Mouse (Mus musculus) lung, embryonic 14.5 days (tissue): ENCODE data around the gene Lrp5. TPM values are rescaled to one million over a fixed set of nuclear protein-coding genes. Genes with fewer than 3 reads are reported as not detected.

Experiments used
- ATAC-seq: fragments of 200-750 bp; cut with Nextera tagmentation; 2 replicates; pipeline ENCODE4 v1.8.0; 2017; ENCODE audit warnings: mild to moderate bottlenecking, moderate TSS enrichment, moderate library complexity; ENCODE audit not compliant: insufficient read depth
- DNase-seq: peaks from one replicate; pipeline ENCODE4 v3.0.0-alpha.2; 2015
- H3K27ac ChIP-seq: fragments of 300-500 bp; sonication (generic); 2 replicates; pipeline ENCODE4 v1.5.1; 2014; ENCODE audit warnings: low read depth, mild to moderate bottlenecking, moderate library complexity
- H3K27me3 ChIP-seq: fragments of 300-500 bp; sonication (generic); 2 replicates; pipeline ENCODE4 v1.6.1; 2014; ENCODE audit warnings: low read length, control low read depth; ENCODE audit not compliant: insufficient read depth
- H3K36me3 ChIP-seq: fragments of 300-500 bp; sonication (generic); 2 replicates; pipeline ENCODE4 v1.6.1; 2014; ENCODE audit warnings: control low read depth; ENCODE audit not compliant: insufficient read depth
- H3K4me1 ChIP-seq: fragments of 300-500 bp; sonication (generic); 2 replicates; pipeline ENCODE4 v1.6.1; 2014; ENCODE audit warnings: antibody characterized with exemption, control low read depth; ENCODE audit not compliant: insufficient read depth
- H3K4me2 ChIP-seq: fragments of 300-500 bp; sonication (generic); 2 replicates; pipeline ENCODE4 v1.6.1; 2014; ENCODE audit warnings: mild to moderate bottlenecking
- H3K4me3 ChIP-seq: fragments of 300-500 bp; sonication (generic); 2 replicates; pipeline ENCODE4 v1.5.1; 2014; ENCODE audit warnings: low read depth, low read length
- H3K9ac ChIP-seq: fragments of 300-500 bp; sonication (generic); 2 replicates; pipeline ENCODE4 v1.6.1; 2014
- H3K9me3 ChIP-seq: fragments of 300-500 bp; sonication (generic); 2 replicates; pipeline ENCODE4 v1.6.1; 2016; ENCODE audit warnings: low read depth, low read length, control low read depth
- CTCF ChIP-seq: IDR thresholded peaks from 2 replicates; pipeline ENCODE4 v1.5.1; 2016; ENCODE audit warnings: antibody characterized with exemption, low read depth
- WGBS: fragments of 180-500 bp; shearing (Covaris S2); extraction: QIAGEN DNeasy Blood & Tissue Kit; methylation state at CpG from one replicate; pipeline ENCODE4 v1.1.7; 2014; 5-methylcytosine and 5-hydroxymethylcytosine counted together
- polyA plus RNA-seq: library from polyadenylated mRNA; unstranded; fragments of >200 nt; fragmentation: Nextera tagmentation; extraction: Ambion mirVana; gene quantifications from 2 replicates; pipeline ENCODE4 v1.2.1, GENCODE M21; 2014

The Lrp5 gene
- polyA plus RNA-seq, 1 experiment from 2014 or later, result 11.4 TPM

DNA sequence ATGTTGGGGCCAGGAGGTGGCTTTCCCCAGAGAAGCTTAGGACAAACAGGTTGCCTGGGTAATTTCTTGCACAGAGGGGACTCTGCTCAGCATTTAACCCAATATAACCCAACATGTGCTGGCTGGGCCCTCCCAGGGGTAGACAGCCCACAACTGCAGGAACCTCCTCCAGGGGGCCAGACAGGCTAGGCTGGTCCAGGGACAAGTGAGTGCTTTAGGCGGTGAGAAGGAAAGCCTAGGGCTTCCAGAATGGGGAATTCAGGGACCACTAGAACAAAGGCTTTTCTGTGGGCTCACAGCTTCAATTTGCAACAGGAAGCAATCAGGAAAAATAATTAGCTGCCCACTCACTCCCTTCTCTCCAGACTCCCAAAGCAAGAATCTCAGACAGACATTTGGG lies 1.9 kb downstream of the Lrp5 start:
- peak overlapping the region; percentile 98 for H3K9ac ChIP-seq
- H3K27ac ChIP-seq, result peak overlapping the region; percentile 87
- ATAC-seq, result no peak
- peak overlapping the region; percentile 98 for H3K4me2 ChIP-seq
- no peak for DNase-seq
- peak; percentile 29; the same call in 1 of the 2 replicates for TF ChIP-seq CTCF
- WGBS, result 28% methylated on average over 1 of the region's 1 CpGs
- H3K9me3 ChIP-seq, result no peaks in the 10 kb centered on the region
- peak overlapping the region; percentile 98 for H3K4me3 ChIP-seq
- peaks cover 33% of the 10 kb centered on the region for H3K4me1 ChIP-seq
- H3K36me3 ChIP-seq, result no peaks in the 10 kb centered on the region
- H3K27me3 ChIP-seq, result no peaks in the 10 kb centered on the region

- Histone ChIP-seq H3K9me3 (no peaks in the 10 kb centered on the region), H3K4me3 (no peak overlapping the region), H3K27ac (peak overlapping the region; percentile 89), H3K4me1 (peaks cover 25% of the 10 kb centered on the region), H3K4me2 (peak overlapping the region; percentile 41), H3K36me3 (no peaks in the 10 kb centered on the region), H3K27me3 (no peaks in the 10 kb centered on the region), H3K9ac (peak overlapping the region; percentile 3; the same call in 1 of the 2 replicates)
- peak; percentile 90 for ATAC-seq
- no peak for TF ChIP-seq CTCF
- peak; percentile 91 for DNase-seq
- WGBS, result 23% methylated on average over 13 of the region's 13 CpGs
Measured at GRCm38 (mm10) chr19:3681310-3681934, 4.9 kb downstream of the Lrp5 start.

DNA sequence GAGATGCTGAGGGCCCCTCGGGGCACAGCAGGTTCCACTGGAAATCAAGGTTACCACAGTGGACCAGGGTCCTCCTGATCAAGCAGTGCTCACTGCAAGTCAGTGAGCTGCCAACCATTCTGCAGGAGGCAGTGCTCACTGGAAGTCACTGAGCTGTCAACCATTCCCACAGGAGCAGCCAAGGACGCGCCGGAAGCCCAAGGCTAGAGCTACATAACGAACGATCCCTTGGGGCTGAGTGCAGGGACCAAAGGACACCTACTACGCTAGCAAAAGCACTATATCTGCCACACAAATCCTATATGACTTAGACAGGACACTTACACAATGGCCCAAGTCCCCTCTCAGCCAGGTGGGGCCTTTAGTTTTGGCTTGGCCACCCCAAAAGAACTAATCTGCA lies 5.6 kb downstream of the Lrp5 start:
- DNase-seq (peak; percentile 38), ATAC-seq (no peak)

DNA sequence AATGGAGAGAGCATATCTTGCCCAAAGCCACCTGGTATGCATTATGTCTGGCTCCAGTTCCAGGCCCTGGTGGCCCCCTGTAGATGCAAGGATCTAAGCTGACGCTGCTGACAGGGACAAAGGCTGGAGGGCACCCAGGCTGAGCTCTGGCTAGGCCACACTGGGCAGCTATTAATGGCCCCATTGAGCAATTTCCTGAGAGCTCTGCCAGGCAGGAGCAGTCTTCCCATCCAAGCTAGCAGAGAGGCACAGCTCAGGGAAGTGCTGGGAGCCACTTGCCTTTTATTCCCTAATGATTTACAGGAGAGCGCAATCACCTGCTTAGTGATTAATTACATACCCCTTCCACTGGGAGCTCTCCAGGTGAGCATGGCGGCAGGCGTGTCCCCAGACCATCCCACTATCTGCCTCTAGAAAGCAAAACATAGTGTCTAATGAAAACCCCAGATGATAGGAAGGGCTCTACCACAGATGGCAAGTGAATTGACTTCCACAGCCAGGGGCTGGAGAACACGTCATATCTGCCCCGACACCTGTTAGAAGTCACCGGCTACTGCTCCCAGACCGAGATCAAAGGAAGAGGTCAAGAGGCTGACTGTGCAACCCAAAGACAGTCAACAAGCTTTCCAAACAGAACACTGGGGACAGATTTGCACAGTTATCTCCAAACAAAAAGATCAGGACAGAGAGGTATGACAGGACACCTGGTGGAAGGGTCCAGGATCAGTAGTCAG lies 12.1 kb downstream of the Lrp5 start:
- Histone ChIP-seq H3K4me3 (no peak overlapping the region), H3K27me3 (no peaks in the 10 kb centered on the region), H3K27ac (0 out of 2 replicates have a peak overlapping the region, but pooled peaks have one; percentile 12), H3K4me2 (no peak overlapping the region), H3K9ac (no peak overlapping the region), H3K4me1 (peaks cover 8% of the 10 kb centered on the region; the same call in 1 of the 2 replicates), H3K9me3 (peaks cover 6% of the 10 kb centered on the region; the same call in 1 of the 2 replicates), H3K36me3 (peaks cover 18% of the 10 kb centered on the region; the same call in 1 of the 2 replicates)
- ATAC-seq (no peak), DNase-seq (no peak)
- WGBS, result 68% methylated on average over 8 of the region's 8 CpGs
- no peak for TF ChIP-seq CTCF

More for the DNA sequence above, 5.6 kb downstream of the Lrp5 start:
- Histone ChIP-seq H3K9me3 (no peaks in the 10 kb centered on the region), H3K4me3 (no peak overlapping the region), H3K36me3 (no peaks in the 10 kb centered on the region), H3K27ac (peak overlapping the region; percentile 89), H3K9ac (no peak overlapping the region; the same call in 1 of the 2 replicates), H3K4me2 (peak overlapping the region; percentile 41), H3K27me3 (no peaks in the 10 kb centered on the region), H3K4me1 (peaks cover 25% of the 10 kb centered on the region)
- TF ChIP-seq CTCF, result no peak
- 65% methylated on average over 7 of the region's 7 CpGs for WGBS

DNA sequence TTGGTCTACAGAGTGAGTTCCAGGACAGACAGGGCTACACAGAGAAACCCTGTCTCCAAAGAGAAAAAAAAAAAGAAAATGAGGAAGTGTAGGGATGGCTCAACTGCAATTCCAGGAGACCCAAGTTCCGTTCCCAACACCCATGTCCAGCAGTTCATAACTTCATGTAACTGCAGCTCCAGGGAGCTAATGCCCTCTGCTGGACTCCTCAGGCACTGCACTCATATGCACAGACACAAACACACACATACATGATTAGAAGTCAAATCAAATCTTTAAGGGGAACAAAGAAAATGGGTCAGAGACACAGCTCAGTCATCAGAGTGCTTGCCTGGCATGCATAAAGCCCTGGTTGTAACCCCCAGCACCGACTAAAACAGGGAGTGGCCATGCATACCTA lies 13.2 kb downstream of the Lrp5 start:
- no peak overlapping the region for H3K27ac ChIP-seq
- H3K27me3 ChIP-seq, result no peaks in the 10 kb centered on the region
- H3K4me2 ChIP-seq, result no peak overlapping the region
- no peak for DNase-seq
- ATAC-seq, result no peak
- H3K4me3 ChIP-seq, result no peak overlapping the region
- peaks cover 6% of the 10 kb centered on the region; the same call in 1 of the 2 replicates for H3K9me3 ChIP-seq
- peaks cover 18% of the 10 kb centered on the region; the same call in 1 of the 2 replicates for H3K36me3 ChIP-seq
- WGBS, result 97% methylated on average over 2 of the region's 2 CpGs
- H3K4me1 ChIP-seq, result peaks cover 17% of the 10 kb centered on the region; the same call in 1 of the 2 replicates
- peak; percentile 48 for TF ChIP-seq CTCF
- no peak overlapping the region for H3K9ac ChIP-seq

- H3K4me1 ChIP-seq, result peaks cover 25% of the 10 kb centered on the region
- peaks cover 18% of the 10 kb centered on the region; the same call in 1 of the 2 replicates for H3K36me3 ChIP-seq
- no peak overlapping the region for H3K4me3 ChIP-seq
- peaks cover 6% of the 10 kb centered on the region; the same call in 1 of the 2 replicates for H3K9me3 ChIP-seq
- peak; percentile 45; the same call in 1 of the 2 replicates for ATAC-seq
- H3K27me3 ChIP-seq, result no peaks in the 10 kb centered on the region
- 44% methylated on average over 13 of the region's 13 CpGs for WGBS
- peak overlapping the region; percentile 76 for H3K27ac ChIP-seq
- TF ChIP-seq CTCF, result no peak; the same call in 1 of the 2 replicates
- peak; percentile 68 for DNase-seq
- peak overlapping the region; percentile 26; the same call in 1 of the 2 replicates for H3K9ac ChIP-seq
- peak overlapping the region; percentile 21; the same call in 1 of the 2 replicates for H3K4me2 ChIP-seq
Measured at GRCm38 (mm10) chr19:3669100-3669499, 17.3 kb downstream of the Lrp5 start.

GRCm38 (mm10) chr19:3668551-3668950 lies 17.8 kb downstream of the Lrp5 start:
- ATAC-seq, result no peak
- Histone ChIP-seq H3K4me3 (no peak overlapping the region), H3K27ac (peak overlapping the region; percentile 63; the same call in 1 of the 2 replicates), H3K36me3 (peaks cover 16% of the 10 kb centered on the region; the same call in 1 of the 2 replicates), H3K9me3 (peaks cover 4% of the 10 kb centered on the region; the same call in 1 of the 2 replicates), H3K9ac (no peak overlapping the region), H3K4me1 (peaks cover 25% of the 10 kb centered on the region), H3K4me2 (peak overlapping the region; percentile 20; the same call in 1 of the 2 replicates), H3K27me3 (no peaks in the 10 kb centered on the region)
- 71% methylated on average over 10 of the region's 10 CpGs for WGBS
- no peak for DNase-seq
- TF ChIP-seq CTCF, result no peak
